Mouse (Mus musculus) cerebellum, adult 11-12 months (tissue): ENCODE measurements around the gene Ranbp3l.
"Not testable (repeated sequence)": the region's sequence is repeated elsewhere in the genome, so short reads cannot be mapped to it uniquely, and the experiment has no call there.

Source experiments
- DNase-seq: peaks from one replicate; pipeline ENCODE4 v3.0.0; 2022

Gene Ranbp3l

GRCm38 (mm10) chr15:8967573-8968228, at the start of gene Ranbp3l:
TSS of gene Ranbp3l (plus strand) at chr15:8967949.
- peak; percentile 38 for DNase-seq

GRCm38 (mm10) chr15:8930061-8930460, 37.7 kb upstream of the Ranbp3l start:
- DNase-seq: no peak

- DNase-seq: no peak
Observed at GRCm38 (mm10) chr15:8936911-8937310, 30.8 kb upstream of the Ranbp3l start.

GRCm38 (mm10) chr15:8940861-8941260, 26.9 kb upstream of the Ranbp3l start:
- no peak for DNase-seq

- no peak for DNase-seq
Observed at GRCm38 (mm10) chr15:8950856-8951255, 16.9 kb upstream of the Ranbp3l start.

GRCm38 (mm10) chr15:8963323-8963722, 4.4 kb upstream of the Ranbp3l start:
- DNase-seq: no peak

GRCm38 (mm10) chr15:8968229-8968595, 463 bp downstream of the Ranbp3l start:
- peak; percentile 3 for DNase-seq

- DNase-seq: no peak
Observed at GRCm38 (mm10) chr15:8969061-8969635, 1.4 kb downstream of the Ranbp3l start.

- DNase-seq: no peak
Observed at GRCm38 (mm10) chr15:8991211-8991610, 23.5 kb downstream of the Ranbp3l start.

- no peak for DNase-seq
Observed at GRCm38 (mm10) chr15:8991859-8992838, 24.4 kb downstream of the Ranbp3l start.

GRCm38 (mm10) chr15:8994608-8995277, 27.0 kb downstream of the Ranbp3l start:
- no peak for DNase-seq

GRCm38 (mm10) chr15:8995490-8995889, 27.7 kb downstream of the Ranbp3l start:
- DNase-seq: no peak

GRCm38 (mm10) chr15:9002762-9003161, 35.0 kb downstream of the Ranbp3l start:
- no peak for DNase-seq

- DNase-seq: no peak
Observed at GRCm38 (mm10) chr15:9009196-9009595, 41.4 kb downstream of the Ranbp3l start.

- no peak for DNase-seq
Observed at GRCm38 (mm10) chr15:9014541-9014940, 46.8 kb downstream of the Ranbp3l start.

GRCm38 (mm10) chr15:9015496-9015895, 47.7 kb downstream of the Ranbp3l start:
- DNase-seq: not testable (repeated sequence)

- DNase-seq: no peak
Observed at GRCm38 (mm10) chr15:9055704-9056103, 88.0 kb downstream of the Ranbp3l start.

- DNase-seq: no peak
Observed at GRCm38 (mm10) chr15:9059856-9060255, 92.1 kb downstream of the Ranbp3l start.

- DNase-seq: peak; percentile 26
Observed at GRCm38 (mm10) chr15:9061150-9061882, 93.6 kb downstream of the Ranbp3l start.

- no peak for DNase-seq
Observed at GRCm38 (mm10) chr15:9068881-9069280, 101.1 kb downstream of the Ranbp3l start.

- no peak for DNase-seq
Observed at GRCm38 (mm10) chr15:9070353-9070752, 102.6 kb downstream of the Ranbp3l start.

GRCm38 (mm10) chr15:9070912-9071555, 103.3 kb downstream of the Ranbp3l start, which contains the start of gene Nadk2:
TSS of gene Nadk2 (plus strand) at chr15:9071260.
- DNase-seq: peak; percentile 99
